Mouse (Mus musculus): Measurements from ENCODE around the gene A430089I19Rik. TPM values are rescaled to one million over a fixed set of nuclear protein-coding genes. Genes with fewer than 3 reads are reported as not detected.
"Not testable (repeated sequence)": the region's sequence is repeated elsewhere in the genome, so short reads cannot be mapped to it uniquely, and the experiment has no call there.

A430089I19Rik gene
- polyA plus RNA-seq (2016; fragmentation: Nextera tagmentation; extraction: Ambion mirVana), result not detected in 2 replicates

- H3K9ac ChIP-seq; H3K27ac ChIP-seq; H3K4me1 ChIP-seq; H3K36me3 ChIP-seq; H3K9me3 ChIP-seq (replicated peaks); ATAC-seq; H3K4me2 ChIP-seq; H3K4me3 ChIP-seq; H3K27me3 ChIP-seq (replicated peaks): not testable (repeated sequence)
- 63% methylated on average over 1 of the region's 1 CpGs for WGBS (ENCODE audit: insufficient replicate concordance)
Measured at GRCm38 (mm10) chr5:94306696-94307095, at the start of gene A430089I19Rik. TSS of gene A430089I19Rik (minus strand) at chr5:94306796.

- not testable (repeated sequence) for H3K27ac ChIP-seq; ATAC-seq; H3K9me3 ChIP-seq (replicated peaks); H3K4me3 ChIP-seq; H3K9ac ChIP-seq; H3K4me2 ChIP-seq; H3K27me3 ChIP-seq (replicated peaks); H3K36me3 ChIP-seq; H3K4me1 ChIP-seq
- WGBS (ENCODE audit: insufficient replicate concordance), result no CpG with 5 or more reads among the region's 2 CpGs
Measured at GRCm38 (mm10) chr5:94339449-94339848, 32.9 kb upstream of the A430089I19Rik start, which contains the start of gene AA792892. TSS of gene AA792892 (plus strand) at chr5:94339749.

- no CpG with 5 or more reads among the region's 2 CpGs for WGBS (ENCODE audit: insufficient replicate concordance)
- not testable (repeated sequence) for H3K9ac ChIP-seq; H3K9me3 ChIP-seq (replicated peaks); H3K27me3 ChIP-seq (replicated peaks); H3K4me1 ChIP-seq; H3K4me3 ChIP-seq; H3K36me3 ChIP-seq; ATAC-seq; H3K4me2 ChIP-seq; H3K27ac ChIP-seq
Measured at GRCm38 (mm10) chr5:94314135-94314534, 7.5 kb upstream of the A430089I19Rik start, which contains the start of gene Gm6502. TSS of gene Gm6502 (plus strand) at chr5:94314435.

Other genes with a start within 250 kb of the A430089I19Rik start
- not detected in 2 replicates for gene BC061212, start 236.3 kb downstream of the A430089I19Rik start, polyA plus RNA-seq (2016; fragmentation: Nextera tagmentation; extraction: Ambion mirVana)
- gene Gm6351, start 230.4 kb downstream of the A430089I19Rik start, polyA plus RNA-seq (2016; fragmentation: Nextera tagmentation; extraction: Ambion mirVana), result not detected in 2 replicates
- gene Gm3106, start 88.8 kb downstream of the A430089I19Rik start, polyA plus RNA-seq (2016; fragmentation: Nextera tagmentation; extraction: Ambion mirVana), result not detected in 2 replicates
- not detected in 2 replicates for gene Gm6502, start 7.6 kb upstream of the A430089I19Rik start, polyA plus RNA-seq (2016; fragmentation: Nextera tagmentation; extraction: Ambion mirVana)
- gene AA792892, start 33.0 kb upstream of the A430089I19Rik start, polyA plus RNA-seq (2016; fragmentation: Nextera tagmentation; extraction: Ambion mirVana), result not detected in 2 replicates
- not detected in 2 replicates for gene Gm7682, start 139.0 kb upstream of the A430089I19Rik start, polyA plus RNA-seq (2016; fragmentation: Nextera tagmentation; extraction: Ambion mirVana)
- not detected in 2 replicates for gene Gm3139, start 219.5 kb upstream of the A430089I19Rik start, polyA plus RNA-seq (2016; fragmentation: Nextera tagmentation; extraction: Ambion mirVana)

Data from liver, embryonic 12.5 days (tissue).